Mouse (Mus musculus) stomach, embryonic 16.5 days (tissue): ENCODE data around the gene Ankrd65. TPM values are rescaled to one million over a fixed set of nuclear protein-coding genes. Genes with fewer than 3 reads are reported as not detected.
A peak's percentile ranks its signal among the peaks of the same experiment; 100 is the strongest.

ENCODE experiments used
- ATAC-seq: fragments of 200-750 bp; cut with Nextera tagmentation; 2 replicates; pipeline ENCODE4 v1.8.0; 2017; ENCODE audit warnings: moderate number of reproducible peaks, moderate TSS enrichment; ENCODE audit not compliant: insufficient read depth, low FRiP score
- H3K27ac ChIP-seq: fragments of 300-500 bp; sonication (generic); 2 replicates; pipeline ENCODE4 v1.5.1; 2014; ENCODE audit warnings: low read length
- H3K27me3 ChIP-seq: fragments of 300-500 bp; sonication (generic); 2 replicates; pipeline ENCODE4 v1.6.1; 2014; ENCODE audit warnings: low read length, control low read depth, mixed read lengths; ENCODE audit not compliant: control insufficient read depth, insufficient read depth
- H3K36me3 ChIP-seq: fragments of 300-500 bp; sonication (generic); 2 replicates; pipeline ENCODE4 v1.6.1; 2014; ENCODE audit warnings: low read length; ENCODE audit not compliant: control insufficient read depth, insufficient read depth
- H3K4me1 ChIP-seq: fragments of 300-500 bp; sonication (generic); 2 replicates; pipeline ENCODE4 v1.6.1; 2014; ENCODE audit warnings: low read length, control low read depth, mixed read lengths; ENCODE audit not compliant: control insufficient read depth, insufficient read depth
- H3K4me2 ChIP-seq: fragments of 300-500 bp; sonication (generic); 2 replicates; pipeline ENCODE4 v1.6.1; 2014; ENCODE audit warnings: low read depth, low read length, mixed read lengths
- H3K4me3 ChIP-seq: fragments of 300-500 bp; sonication (generic); replicated peaks from 2 replicates; pipeline ENCODE4 v1.5.1; 2014; ENCODE audit warnings: mild to moderate bottlenecking, low read length
- H3K9ac ChIP-seq: fragments of 300-500 bp; sonication (generic); 2 replicates; pipeline ENCODE4 v1.6.1; 2014; ENCODE audit warnings: low read length
- H3K9me3 ChIP-seq: fragments of 300-500 bp; sonication (generic); replicated peaks from 2 replicates; pipeline ENCODE4 v1.6.1; 2016; ENCODE audit warnings: low read length, control low read depth; ENCODE audit not compliant: control insufficient read depth
- WGBS: fragments of 180-500 bp; shearing (Covaris S2); extraction: QIAGEN DNeasy Blood & Tissue Kit; methylation state at CpG from one replicate; pipeline ENCODE4 v1.1.7; 2014; 5-methylcytosine and 5-hydroxymethylcytosine counted together
- microRNA-seq: library from miRNA; unstranded; fragments of <30 nt; microRNA quantifications from one replicate; pipeline ENCODE4, GENCODE M21; 2016
- polyA plus RNA-seq: library from polyadenylated mRNA; unstranded; fragments of >200 nt; fragmentation: Nextera tagmentation; extraction: Ambion mirVana; gene quantifications from 2 replicates; pipeline ENCODE4 v1.2.1, GENCODE M21; 2015

The Ankrd65 gene
- polyA plus RNA-seq, 1 experiment from 2014 or later = 0.35 TPM

DNA sequence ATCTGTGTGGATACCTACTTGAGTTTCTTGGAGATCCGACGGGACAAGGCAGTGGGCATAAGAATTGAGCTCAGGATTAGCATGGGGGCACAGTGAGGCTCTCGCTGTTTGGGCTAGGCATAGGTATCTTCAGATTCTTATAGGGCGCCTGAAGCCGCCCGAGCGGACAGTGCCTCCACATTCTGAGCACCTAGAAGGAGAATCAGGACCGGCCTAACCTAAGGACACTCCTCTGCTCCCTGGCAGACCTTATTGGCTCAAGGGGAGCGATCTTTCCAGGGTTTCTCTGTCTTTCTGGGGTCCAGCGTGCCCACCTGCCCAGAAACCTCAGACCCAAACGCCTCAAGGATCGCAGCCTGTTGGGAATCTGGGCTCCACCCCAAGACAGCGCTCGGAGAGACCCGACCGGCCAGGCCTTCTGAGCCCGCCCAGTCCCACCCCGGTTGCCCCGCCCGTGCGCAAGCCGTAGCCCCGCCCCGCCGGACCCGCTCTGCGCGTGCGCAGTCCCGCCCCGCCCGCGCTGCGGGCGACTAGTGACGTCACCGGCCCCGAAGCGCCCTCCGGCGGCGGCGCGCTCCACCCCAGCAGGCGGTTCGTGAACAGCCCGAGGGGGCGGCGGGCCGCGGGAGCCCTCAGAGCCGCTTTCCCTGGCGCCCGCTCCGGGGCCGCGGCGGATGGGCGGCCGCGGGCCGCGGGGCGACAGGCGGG is 56.8 kb downstream of the Ankrd65 start, which contains the start of gene Dvl1:
Dvl1 (plus strand) TSS at position 532 of the 708 bp plus-strand sequence.
- H3K27ac ChIP-seq = peak within 1 kb of the TSS; percentile 59
- H3K36me3 ChIP-seq = no peaks in the 10 kb centered on the region; the same call in 1 of the 2 replicates
- H3K4me3 ChIP-seq = peak within 1 kb of the TSS; percentile 72
- H3K9ac ChIP-seq = peak within 1 kb of the TSS; percentile 93
- peaks cover 24% of the 10 kb centered on the region for H3K4me1 ChIP-seq
- peak within 1 kb of the TSS; percentile 90 for H3K4me2 ChIP-seq
- ATAC-seq = peak; percentile 93
- 2% methylated on average over 64 of the region's 65 CpGs for WGBS
- no peaks in the 10 kb centered on the region for H3K9me3 ChIP-seq
- H3K27me3 ChIP-seq = no peaks in the 10 kb centered on the region

DNA sequence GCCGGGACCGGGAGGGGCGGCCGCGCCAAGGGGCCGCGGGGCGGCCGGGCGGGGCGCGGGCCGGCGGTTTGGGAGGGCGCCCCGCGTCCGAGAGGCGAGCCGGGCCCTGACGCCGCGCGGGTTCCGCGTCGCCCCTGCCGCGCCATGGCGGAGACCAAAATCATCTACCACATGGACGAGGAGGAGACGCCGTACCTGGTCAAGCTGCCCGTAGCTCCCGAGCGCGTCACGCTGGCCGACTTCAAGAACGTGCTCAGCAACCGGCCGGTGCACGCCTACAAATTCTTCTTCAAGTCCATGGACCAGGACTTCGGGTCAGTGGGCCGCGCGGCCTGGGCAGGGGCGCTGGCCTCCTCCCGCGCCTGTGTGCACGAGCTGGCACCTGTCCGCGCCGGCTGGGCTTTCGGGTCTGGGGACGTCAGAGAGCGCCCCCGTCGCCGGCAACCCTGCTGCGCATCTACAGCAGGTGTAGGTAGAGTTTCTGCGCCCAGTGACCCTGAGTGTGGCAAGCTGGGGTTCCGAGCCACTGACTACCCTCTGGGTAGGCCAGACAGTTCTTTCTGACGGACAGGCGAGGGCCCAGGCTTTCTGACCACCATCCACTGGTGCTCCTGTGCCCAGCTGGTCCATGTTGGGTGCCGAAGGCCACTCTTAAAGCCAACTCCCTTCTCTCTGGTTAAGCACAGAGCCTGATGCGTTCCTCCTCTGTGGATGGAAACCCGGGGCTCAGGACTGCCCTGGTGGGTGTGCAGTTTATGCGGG is 57.5 kb downstream of the Ankrd65 start:
- peak; percentile 21 for ATAC-seq
- H3K36me3 ChIP-seq = no peaks in the 10 kb centered on the region; the same call in 1 of the 2 replicates
- no peaks in the 10 kb centered on the region for H3K27me3 ChIP-seq
- 2% methylated on average over 68 of the region's 69 CpGs for WGBS
- H3K4me3 ChIP-seq = peak overlapping the region; percentile 72
- peaks cover 24% of the 10 kb centered on the region for H3K4me1 ChIP-seq
- H3K9ac ChIP-seq = peak overlapping the region; percentile 93
- peak overlapping the region; percentile 59 for H3K27ac ChIP-seq
- H3K4me2 ChIP-seq = peak overlapping the region; percentile 90
- H3K9me3 ChIP-seq = no peaks in the 10 kb centered on the region

DNA sequence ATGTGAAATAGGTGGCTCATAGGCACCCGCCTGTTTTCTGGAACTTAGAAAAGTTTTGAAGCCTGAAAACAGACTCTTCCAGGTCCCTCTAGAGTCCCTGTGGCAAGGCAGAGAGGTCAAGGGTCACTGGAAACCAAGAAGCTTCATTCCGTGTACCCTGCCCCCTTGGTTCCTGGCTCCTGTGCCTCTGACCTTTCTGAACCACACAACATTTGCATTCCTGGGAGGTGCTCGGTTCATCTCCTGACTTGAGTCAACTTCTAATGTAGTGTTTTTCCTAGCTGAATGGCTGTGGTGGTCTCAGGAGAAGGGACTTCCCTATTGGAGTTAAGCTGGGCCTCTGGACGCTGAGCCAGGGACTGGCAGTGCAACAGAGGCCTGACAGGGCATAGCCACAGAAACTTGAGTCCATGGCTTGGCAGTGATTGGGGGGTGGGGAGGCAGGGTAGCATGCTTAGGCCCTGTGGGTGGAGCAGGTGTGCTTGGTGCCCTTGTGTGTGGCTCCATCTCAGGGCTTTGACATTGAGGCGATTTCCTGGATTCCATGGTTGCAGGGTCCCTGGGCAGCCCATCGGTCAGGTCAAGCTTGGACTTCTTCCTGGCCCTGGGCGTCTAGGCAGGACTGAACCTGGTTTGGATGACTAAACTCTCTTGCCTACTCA is 58.3 kb downstream of the Ankrd65 start:
- H3K27ac ChIP-seq = no peak overlapping the region
- H3K36me3 ChIP-seq = peaks cover 3% of the 10 kb centered on the region
- peak overlapping the region; percentile 90 for H3K4me2 ChIP-seq
- H3K9ac ChIP-seq = peak overlapping the region; percentile 93
- no peak for ATAC-seq
- no peaks in the 10 kb centered on the region for H3K9me3 ChIP-seq
- peak overlapping the region; percentile 72 for H3K4me3 ChIP-seq
- no peaks in the 10 kb centered on the region for H3K27me3 ChIP-seq
- peaks cover 24% of the 10 kb centered on the region for H3K4me1 ChIP-seq
- WGBS = 57% methylated on average over 7 of the region's 7 CpGs

Small RNA genes lying within 50 kb of the gene (microRNA-seq; reads per million reads assigned to microRNA genes)
- gene Gm27743 = not detected

Other genes with a start within 250 kb of the Ankrd65 start
- gene Nadk, start 228.1 kb upstream of the Ankrd65 start, polyA plus RNA-seq = 85.5 and 89.1 TPM in 2 replicates
- 6.3 and 6.8 TPM in 2 replicates for gene Slc35e2, start 189.0 kb upstream of the Ankrd65 start, polyA plus RNA-seq
- gene Cdk11b, start 165.6 kb upstream of the Ankrd65 start, polyA plus RNA-seq = 50.8 and 55.7 TPM in 2 replicates
- not detected in 2 replicates for gene Gm10563, start 145.0 kb upstream of the Ankrd65 start, polyA plus RNA-seq
- gene Mmp23, start 137.1 kb upstream of the Ankrd65 start, polyA plus RNA-seq = 53.8 and 59.8 TPM in 2 replicates
- 23.3 and 23.8 TPM in 2 replicates for gene Mib2, start 121.2 kb upstream of the Ankrd65 start, polyA plus RNA-seq
- gene Fndc10, start 96.1 kb upstream of the Ankrd65 start, polyA plus RNA-seq = 2.5 and 2.8 TPM in 2 replicates
- 132 and 136 TPM in 2 replicates for gene Ssu72, start 85.6 kb upstream of the Ankrd65 start, polyA plus RNA-seq
- gene Tmem240, start 55.6 kb upstream of the Ankrd65 start, polyA plus RNA-seq = 0.46 and 0.47 TPM in 2 replicates
- gene Atad3a, start 29.3 kb upstream of the Ankrd65 start, polyA plus RNA-seq = 99.0 and 101 TPM in 2 replicates
- 34.0 and 34.4 TPM in 2 replicates for gene Vwa1, start 15.7 kb upstream of the Ankrd65 start, polyA plus RNA-seq
- gene Tmem88b, start 4.6 kb upstream of the Ankrd65 start, polyA plus RNA-seq = 0.35 and 0.43 TPM in 2 replicates
- gene Mrpl20, start 12.4 kb downstream of the Ankrd65 start, polyA plus RNA-seq = 191 and 199 TPM in 2 replicates
- 173 and 181 TPM in 2 replicates for gene Ccnl2, start 22.1 kb downstream of the Ankrd65 start, polyA plus RNA-seq
- gene Aurkaip1, start 40.8 kb downstream of the Ankrd65 start, polyA plus RNA-seq = 135 and 158 TPM in 2 replicates
- 126 and 152 TPM in 2 replicates for gene Mxra8, start 49.2 kb downstream of the Ankrd65 start, polyA plus RNA-seq
- gene Dvl1, start 57.0 kb downstream of the Ankrd65 start, polyA plus RNA-seq = 5.0 and 5.3 TPM in 2 replicates
- 0.32 and 0.35 TPM in 2 replicates for gene Tas1r3, start 72.9 kb downstream of the Ankrd65 start, polyA plus RNA-seq
- 19.4 and 23.0 TPM in 2 replicates for gene Cptp, start 79.0 kb downstream of the Ankrd65 start, polyA plus RNA-seq
- gene Ints11, start 79.1 kb downstream of the Ankrd65 start, polyA plus RNA-seq = 61.2 and 63.9 TPM in 2 replicates
- 51.2 and 54.1 TPM in 2 replicates for gene Pusl1, start 101.3 kb downstream of the Ankrd65 start, polyA plus RNA-seq
- 18.0 and 24.0 TPM in 2 replicates for gene Acap3, start 101.4 kb downstream of the Ankrd65 start, polyA plus RNA-seq
- 71.6 and 74.5 TPM in 2 replicates for gene Ube2j2, start 153.4 kb downstream of the Ankrd65 start, polyA plus RNA-seq
- gene C1qtnf12, start 171.9 kb downstream of the Ankrd65 start, polyA plus RNA-seq = 32.0 and 37.6 TPM in 2 replicates
- 11.0 and 11.6 TPM in 2 replicates for gene B3galt6, start 202.2 kb downstream of the Ankrd65 start, polyA plus RNA-seq
- 165 and 166 TPM in 2 replicates for gene Sdf4, start 202.4 kb downstream of the Ankrd65 start, polyA plus RNA-seq
- gene Tnfrsf4, start 223.4 kb downstream of the Ankrd65 start, polyA plus RNA-seq = 0.30 and 0.87 TPM in 2 replicates
- 2.4 and 3.1 TPM in 2 replicates for gene Tnfrsf18, start 235.7 kb downstream of the Ankrd65 start, polyA plus RNA-seq